Mouse (Mus musculus) erythroblast, embryonic 14.5 days (primary cell): ENCODE results near the gene Elp6.

Experiments used
- GATA1 ChIP-seq: IDR thresholded peaks from 2 replicates; pipeline ENCODE4 v1.6.1; 2012; ENCODE audit warnings: low read length, inconsistent platforms, mixed read lengths
- TAL1 ChIP-seq: IDR thresholded peaks from 3 replicates; pipeline ENCODE4 v1.6.1; 2012; ENCODE audit warnings: low read length, inconsistent platforms, mixed read lengths

GRCm38 (mm10) chr9:110263181-110263580 lies 41.8 kb upstream of the Elp6 start:
- TF ChIP-seq GATA1 (no peak), TAL1 (no peak)
